Mouse (Mus musculus) testis, adult 2 months (tissue): ENCODE results near the gene Sh3bp4.

Experiments used
- CTCF ChIP-seq: fragments of 200-500 bp; IDR thresholded peaks from 2 replicates; pipeline ENCODE4 v1.5.1; 2012; ENCODE audit warnings: low read depth, mild to moderate bottlenecking, inconsistent platforms, low read length, moderate library complexity; ENCODE audit not compliant: control insufficient read depth, insufficient read depth, insufficient replicate concordance
- POLR2A ChIP-seq: fragments of 200-500 bp; IDR thresholded peaks from 2 replicates; pipeline ENCODE4 v1.6.1; 2012; ENCODE audit warnings: low read depth, mild to moderate bottlenecking, inconsistent platforms, low read length, moderate library complexity; ENCODE audit not compliant: control insufficient read depth

- TF ChIP-seq CTCF (no peak), POLR2A (no peak)
These were observed 12.1 kb downstream of the Sh3bp4 start for GRCm38 (mm10) chr1:89082171-89082882.
